Mouse (Mus musculus): ENCODE results near the gene Brpf3.

DNA sequence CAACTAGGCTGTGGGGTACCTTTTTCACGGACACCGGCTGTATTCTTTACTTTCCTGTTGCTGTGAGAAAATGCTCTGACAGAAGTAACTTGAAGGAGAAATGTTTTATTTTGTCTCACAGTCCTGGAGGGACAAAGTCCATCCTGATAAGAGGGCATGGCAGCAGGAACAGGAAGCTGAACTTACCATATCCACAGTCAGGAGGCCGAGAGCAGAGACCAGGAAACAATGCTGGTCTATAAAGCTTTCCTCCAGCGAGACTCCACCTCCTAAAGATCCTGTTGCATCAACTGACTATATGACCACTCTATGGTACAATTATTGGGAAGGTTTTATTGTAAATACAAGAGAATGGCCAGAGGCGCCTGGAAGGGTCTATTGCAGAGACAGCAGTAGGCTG, 42.8 kb downstream of the Brpf3 start:
- TF ChIP-seq CTCF (IDR thresholded peaks at IDR 0.05; ENCODE audit: low read depth) (no peak), EP300 (optimal IDR thresholded peaks at IDR 0.05) (no peak)
